Mouse (Mus musculus) small intestine, adult 10 weeks (tissue): ENCODE measurements around the gene Foxd3. TPM values are rescaled to one million over a fixed set of nuclear protein-coding genes. Genes with fewer than 3 reads are reported as not detected.

ENCODE experiments used
- polyA plus RNA-seq: library from polyadenylated mRNA; stranded (reverse); fragments of 350-450 nt; fragmentation: Illumina TruSeq; extraction: RNeasy Lipid Tissue Mini Kit (QIAGEN cat#74804); gene quantifications from one replicate; pipeline ENCODE4 v1.2.3, GENCODE M21; 2014; ENCODE audit warnings: low replicate concordance

The Foxd3 gene
- polyA plus RNA-seq: not detected

DNA sequence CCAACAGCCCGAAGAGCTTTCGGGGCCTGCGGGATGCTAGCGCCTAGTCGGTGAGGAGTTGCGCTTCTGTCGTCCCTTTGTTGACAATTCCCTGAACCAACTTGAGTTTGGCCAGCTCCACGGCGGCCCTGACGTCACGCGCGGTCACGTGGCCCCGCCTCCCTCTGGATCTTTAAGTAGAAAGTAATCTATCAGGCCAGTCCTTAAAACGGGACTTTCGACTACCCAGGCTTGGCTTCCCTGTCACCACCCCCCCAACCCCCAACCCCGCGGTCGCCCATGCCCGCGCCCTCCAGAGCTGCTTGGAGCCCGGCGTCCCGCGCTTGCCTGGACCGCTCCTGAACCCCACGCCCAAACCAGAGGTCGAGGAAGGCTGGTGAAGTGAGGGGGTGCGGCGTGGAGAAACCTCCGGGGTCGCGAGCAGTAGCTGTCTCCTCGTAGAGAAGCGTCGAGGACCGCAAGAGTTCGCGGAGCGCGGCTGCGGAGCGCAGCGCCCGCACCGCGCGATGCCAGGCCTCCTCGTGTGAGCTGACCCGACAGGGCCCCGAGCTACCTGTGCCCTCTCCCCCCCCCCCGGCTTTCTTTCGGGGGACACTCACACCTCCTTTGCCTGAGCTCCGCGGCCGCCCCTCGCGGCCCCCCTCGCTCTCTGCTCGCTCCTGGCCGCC is at the start of gene Foxd3:
Gene Foxd3 (plus strand): TSS at position 363 of the 668 bp plus-strand sequence.

Other genes starting within 250 kb of the Foxd3 start
- gene Alg6, start 59.4 kb downstream of the Foxd3 start, polyA plus RNA-seq: 46.9 TPM
- gene Efcab7, start 172.9 kb downstream of the Foxd3 start, polyA plus RNA-seq: 8.3 TPM